Mouse (Mus musculus): ENCODE results near the gene Rmnd5b.
"Not testable (repeated sequence)": the region's sequence is repeated elsewhere in the genome, so short reads cannot be mapped to it uniquely, and the experiment has no call there.

Rmnd5b gene

DNA sequence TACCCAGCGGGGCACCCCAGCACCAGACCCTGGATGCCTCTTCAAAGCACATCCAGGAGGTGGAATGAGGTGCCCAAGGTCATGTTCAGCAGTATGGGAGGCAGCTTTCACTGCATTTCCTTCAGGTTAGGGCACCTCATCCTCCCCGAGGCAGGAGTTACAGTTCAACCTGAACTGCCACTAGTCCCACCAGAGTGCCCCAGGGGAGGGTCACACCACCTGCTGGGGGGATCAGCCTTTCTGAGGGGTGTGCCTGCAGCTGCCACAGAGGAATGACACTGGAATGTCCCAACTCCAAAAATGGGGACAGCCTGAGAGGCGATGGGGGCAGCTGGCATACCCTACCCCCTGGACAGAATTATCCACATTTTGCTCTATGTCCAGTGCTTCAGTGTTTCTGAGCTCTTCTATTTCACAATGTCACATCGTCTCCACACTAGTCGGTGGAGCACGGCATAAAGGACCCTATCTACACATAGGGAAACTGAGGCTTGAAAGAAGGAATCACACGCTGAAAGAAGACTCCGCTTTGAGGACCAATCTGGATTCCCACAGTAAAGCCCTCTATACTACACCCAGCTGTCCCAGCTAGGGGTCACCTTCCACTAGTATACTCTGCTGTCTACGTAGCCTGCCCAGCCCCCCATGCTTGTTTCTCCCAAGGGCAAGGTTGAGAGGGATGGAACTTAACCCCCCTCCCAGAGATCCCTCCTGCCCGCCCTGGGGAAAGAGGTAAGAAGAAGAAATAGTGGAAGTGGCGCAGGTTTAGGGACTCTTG lies 13.6 kb upstream of the Rmnd5b start:
- peak; percentile 14 for DNase-seq (ENCODE audit: low spot score)

DNA sequence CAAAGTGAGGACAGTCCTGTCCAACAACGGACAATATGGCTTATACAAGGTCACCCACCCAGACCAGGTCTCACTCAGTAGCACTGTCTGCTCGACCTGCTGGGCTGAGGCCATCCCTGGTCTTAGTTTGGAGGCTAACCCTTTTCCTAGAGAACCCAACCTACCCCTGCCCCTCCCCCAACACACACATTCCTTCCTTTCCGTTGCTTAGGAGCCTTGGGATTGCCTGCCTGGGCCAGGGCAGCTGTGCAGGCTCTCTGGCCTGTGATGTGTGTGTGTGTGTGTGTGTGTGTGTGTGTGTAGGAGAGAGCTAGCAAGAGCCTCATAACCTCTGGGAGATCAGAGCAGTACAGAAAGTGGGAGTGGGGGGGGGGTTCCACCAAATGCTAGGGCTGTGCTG lies 12.9 kb upstream of the Rmnd5b start:
- DNase-seq (ENCODE audit: low spot score): peak; percentile 76

DNA sequence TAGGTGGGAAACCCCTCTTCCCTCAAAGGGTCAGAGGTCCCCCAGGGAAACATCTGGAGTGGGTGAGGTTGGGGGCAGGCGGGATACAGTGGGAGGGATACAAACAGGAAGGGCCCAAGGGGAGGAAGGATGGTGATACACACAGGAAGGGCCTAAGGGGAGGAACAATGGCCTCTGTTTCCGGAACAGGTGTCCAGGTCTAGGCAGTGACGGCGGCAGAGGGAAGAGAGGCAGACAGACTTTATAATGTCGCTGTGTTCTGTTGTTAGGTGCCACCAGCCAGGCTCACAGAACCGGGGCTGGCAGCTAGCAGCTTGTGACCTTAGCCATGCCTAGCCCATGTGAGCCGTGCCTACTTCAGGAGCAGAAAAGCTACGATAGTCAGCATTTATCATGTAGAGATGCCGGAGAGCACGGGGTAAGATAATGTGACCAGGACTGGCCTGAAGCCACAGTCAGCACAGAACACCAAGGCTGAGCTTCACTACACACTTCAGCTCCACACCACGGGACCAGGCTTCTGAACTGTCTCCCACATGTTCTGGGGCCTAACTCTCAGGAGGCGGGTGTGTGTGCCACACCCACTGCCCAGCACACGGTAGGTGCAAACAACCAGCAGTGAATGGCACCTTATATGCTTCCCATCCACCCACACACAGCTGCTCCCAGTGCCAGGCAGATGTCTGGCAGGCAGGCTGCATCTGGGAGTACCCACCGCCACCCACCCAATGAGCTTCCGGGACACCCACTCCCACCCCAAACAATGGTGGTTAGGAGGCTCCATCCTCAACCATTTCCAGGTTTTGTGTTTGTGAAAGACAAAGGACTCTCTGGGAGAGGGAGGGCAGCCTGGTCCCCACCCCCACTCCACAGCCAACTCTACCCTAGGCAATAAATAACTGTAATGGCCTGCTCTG lies 11.3 kb upstream of the Rmnd5b start:
- peak; percentile 36 for DNase-seq (ENCODE audit: low spot score)

DNA sequence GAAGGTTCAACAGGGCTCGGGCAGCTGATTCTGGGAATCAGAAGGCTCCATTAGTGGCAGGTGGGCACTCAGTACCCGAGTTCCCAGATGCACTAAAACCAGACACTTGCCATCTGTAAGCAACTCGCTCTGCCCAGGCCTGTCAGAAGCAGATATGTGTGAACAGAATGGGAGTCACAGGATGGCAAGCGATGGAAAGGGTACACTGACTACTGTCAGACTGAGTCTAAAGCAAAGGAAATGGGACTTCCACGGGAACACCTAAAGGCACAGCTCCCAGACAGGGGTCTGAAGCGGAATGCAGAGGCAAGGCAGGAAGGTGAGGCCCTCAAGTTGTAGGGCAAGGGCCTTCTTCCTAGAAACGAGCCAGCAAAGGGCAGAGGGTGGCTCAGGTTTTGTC lies 10.5 kb upstream of the Rmnd5b start:
- DNase-seq (ENCODE audit: low spot score): no peak

DNA sequence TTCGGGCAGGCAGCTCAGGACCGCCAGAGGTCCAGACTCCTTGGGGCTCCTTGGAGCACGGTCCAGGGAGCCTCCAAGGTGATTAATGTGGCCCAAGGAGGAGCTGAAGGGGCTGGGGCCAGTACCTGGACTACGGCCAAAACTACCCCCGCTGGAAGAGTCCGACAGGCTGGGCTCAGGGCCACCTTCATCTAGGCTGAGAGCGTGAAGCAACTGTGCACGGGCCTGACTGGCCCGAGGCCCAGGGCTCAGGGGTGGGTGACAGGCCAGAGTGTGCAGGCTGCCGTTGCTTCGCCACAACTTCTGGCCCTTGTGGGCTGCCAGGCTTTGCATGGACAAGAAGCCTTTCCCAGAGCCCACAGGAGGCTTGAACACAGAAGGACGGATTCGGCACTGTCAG lies 9.6 kb upstream of the Rmnd5b start:
- no peak for DNase-seq (ENCODE audit: low spot score)

DNA sequence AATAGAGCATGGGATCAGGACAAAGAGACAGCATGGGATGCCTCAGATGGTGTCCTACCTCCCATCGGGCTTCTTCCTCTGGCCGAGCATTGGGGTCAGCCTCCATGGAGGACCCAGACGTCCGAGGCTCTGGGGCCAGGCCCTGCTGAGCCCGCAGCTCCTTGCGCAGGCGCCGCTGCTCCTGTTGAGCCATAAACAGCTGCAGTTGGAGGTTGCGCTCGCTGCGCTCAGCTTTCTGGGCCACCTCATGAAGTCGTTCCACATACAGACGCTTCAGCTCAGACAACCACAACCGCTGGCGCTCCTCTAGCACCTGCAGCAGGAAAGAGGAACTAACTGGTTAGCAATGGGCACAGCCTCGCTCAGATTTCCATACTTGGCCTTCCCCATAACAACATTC lies 8.5 kb upstream of the Rmnd5b start:
- DNase-seq (ENCODE audit: low spot score): no peak

DNA sequence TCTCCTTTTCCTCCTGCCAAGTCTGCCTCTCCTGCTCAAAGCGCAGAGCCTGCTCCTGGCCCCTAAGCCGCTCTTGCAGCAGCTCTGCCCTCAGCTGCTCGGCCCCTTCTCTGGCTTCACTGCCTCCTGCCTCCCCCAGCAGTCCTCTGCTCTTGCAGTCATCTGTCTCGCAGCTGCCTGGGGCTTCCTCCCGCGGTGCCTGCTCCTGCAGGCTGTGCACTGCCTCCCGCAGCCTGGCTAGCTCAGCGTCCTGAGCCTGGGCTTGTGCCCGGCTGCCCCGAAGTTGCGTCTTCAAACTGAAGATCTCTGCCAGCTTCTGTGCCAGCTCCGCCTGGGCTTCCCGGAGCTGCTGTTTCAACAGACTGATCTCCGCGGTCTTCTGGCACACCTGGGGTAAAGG lies 8.1 kb upstream of the Rmnd5b start:
- DNase-seq (ENCODE audit: low spot score): no peak

DNA sequence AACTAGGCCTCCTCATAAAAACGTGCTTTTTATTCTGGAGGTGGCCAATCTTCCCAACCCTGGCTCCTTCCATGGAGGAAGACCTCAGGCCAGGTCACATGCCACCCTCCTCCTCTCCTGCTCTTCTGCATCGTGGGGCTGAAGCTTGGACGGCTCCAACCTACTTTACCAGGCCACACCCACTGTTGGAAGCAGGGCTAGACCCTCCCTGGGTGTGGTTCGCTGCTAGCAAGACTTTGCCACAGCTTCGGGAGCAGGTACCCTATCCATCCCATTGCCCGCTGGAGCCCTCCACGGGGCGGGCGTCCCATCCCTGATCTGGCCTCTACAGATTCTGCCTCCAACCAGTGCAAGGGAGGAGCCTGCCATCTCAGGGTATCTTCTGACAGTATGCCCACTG lies 7.5 kb upstream of the Rmnd5b start:
- DNase-seq (ENCODE audit: low spot score): no peak

DNA sequence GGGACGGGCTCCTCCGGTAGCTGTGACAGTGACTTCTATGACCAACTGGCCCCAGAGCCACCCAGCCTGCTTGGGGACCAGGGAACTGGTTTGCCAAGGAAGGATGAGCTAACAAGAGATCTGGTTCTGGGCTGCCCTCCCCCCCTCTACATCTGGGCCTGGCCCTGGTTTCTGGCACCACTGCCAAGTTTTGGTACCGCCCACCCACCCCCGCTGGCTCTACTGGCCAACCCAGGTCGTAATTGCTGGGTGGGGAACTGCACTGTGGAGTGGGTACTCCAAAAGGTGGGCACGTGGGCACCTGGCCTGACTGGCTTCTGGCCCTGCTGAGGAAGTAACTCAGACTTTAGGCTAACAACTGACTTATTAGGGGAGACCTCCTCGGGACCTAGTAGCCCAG lies 5.1 kb upstream of the Rmnd5b start:
- no peak for DNase-seq (ENCODE audit: low spot score)

DNA sequence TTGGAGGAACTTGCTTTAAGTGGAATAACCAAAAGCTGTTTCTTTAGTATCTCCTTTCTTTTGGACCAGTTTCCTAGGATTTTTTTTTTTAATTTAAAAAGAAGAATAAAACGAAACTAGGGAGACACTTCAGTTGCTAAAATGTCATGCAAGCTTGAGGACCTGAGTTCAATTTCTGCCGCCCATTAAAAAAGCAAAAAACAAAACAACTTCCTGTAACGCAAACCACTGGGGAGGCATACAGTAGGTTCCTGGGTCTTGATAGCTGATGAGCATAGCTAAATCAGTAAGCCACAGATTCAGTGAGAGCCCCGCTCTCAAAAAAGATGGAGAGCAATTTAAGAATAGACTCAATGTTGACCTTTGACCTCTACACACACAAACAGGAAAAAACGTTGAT lies 2.8 kb upstream of the Rmnd5b start:
- no peak for DNase-seq (ENCODE audit: low spot score)

DNA sequence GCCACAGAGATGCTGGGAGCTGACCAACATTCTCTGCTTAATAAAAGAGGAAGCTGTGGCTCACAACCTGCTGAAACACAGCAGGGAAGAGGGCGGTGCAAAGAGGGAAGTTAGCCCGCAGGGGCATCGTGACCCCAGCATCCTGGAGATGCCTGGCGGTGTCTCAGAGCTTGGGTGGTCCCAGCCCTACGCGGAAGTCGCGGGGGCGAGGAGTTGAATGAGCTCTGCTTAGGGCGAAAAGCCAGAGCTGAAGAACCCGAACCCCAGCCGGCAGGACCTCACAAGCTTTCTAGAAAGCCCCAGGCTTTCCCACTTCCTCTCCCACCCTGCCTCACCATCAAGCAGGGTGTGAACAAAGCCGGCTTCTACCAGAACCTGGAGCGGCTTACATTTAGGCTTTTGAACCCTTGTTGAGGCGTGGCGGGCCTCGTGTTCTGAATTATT lies 2.3 kb upstream of the Rmnd5b start:
- peak; percentile 86 for DNase-seq (ENCODE audit: low spot score)

DNA sequence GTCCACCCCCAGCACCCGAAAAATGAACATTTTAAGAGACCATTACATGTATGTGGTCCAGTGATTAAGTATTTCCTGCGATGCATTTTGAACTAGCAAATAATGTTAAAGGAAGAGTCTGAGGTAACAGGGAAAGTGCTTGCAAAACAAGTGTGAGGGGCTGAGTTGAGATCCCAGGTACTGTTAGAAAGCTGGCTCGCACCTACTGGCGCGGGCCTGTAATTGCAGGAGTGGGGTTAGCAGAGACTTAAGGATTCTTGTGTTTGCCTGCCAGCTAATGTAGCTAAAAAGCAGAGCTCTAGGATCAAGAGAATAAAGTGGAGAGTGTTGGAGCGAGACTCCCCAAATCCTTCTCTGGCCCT lies 608 bp upstream of the Rmnd5b start:
- peak; percentile 85 for DNase-seq (ENCODE audit: low spot score)

DNA sequence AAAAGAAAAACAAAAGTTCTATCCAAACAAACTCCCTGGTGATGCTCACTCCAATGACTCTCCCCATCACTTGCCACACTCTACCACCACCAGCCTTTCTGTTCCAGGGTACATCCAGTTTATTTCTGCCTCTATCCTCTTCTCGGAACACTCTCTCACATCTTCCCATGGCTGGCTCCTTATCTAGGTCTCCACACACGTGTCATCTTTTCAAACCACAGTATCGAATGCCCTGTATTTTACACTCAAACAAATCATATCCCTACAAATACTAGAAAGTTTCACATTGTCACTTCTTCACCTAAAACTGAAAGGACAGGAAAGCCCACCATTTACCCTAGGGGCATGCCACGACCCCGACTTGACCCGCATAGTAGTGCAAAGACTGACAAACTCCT lies 570 bp downstream of the Rmnd5b start:
- DNase-seq (ENCODE audit: low spot score): no peak

DNA sequence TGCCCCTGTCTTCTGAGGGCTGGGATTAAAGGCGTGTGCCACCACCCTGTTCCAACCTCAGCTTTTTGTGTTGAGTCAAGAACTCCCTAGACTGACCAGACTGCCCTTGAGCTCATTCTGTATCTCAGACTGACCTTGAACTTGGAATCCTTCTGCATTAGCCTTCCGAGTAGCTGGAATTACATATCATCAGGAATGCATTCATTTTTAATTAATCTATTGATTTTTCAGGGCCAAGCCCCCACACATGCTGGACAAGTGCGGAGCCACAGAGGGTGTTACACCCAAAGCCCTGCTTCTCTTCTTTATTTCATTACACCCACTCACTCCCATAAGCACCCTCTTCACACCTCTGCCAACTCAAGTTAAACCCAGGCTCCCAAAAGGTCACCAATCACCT lies 2.0 kb downstream of the Rmnd5b start:
- no peak for DNase-seq (ENCODE audit: low spot score)

DNA sequence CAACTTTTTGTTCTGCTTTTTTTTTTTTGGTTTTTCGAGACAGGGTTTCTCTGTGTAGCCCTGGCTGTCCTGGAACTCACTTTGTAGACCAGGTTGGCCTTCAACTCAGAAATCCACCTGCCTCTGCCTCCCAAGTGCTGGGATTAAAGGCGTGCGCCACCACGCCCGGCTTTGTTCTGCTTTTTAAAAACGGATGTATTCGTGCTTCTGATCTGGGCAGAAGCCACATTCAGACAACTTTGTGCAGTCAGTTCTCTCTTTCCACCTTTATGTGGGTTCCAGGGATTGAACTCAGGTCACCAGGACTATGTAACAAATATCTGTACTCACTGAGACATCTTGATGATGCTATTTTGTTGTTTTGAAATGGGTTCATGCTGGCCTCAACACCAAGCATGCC lies 2.5 kb downstream of the Rmnd5b start:
- DNase-seq (ENCODE audit: low spot score): not testable (repeated sequence)

DNA sequence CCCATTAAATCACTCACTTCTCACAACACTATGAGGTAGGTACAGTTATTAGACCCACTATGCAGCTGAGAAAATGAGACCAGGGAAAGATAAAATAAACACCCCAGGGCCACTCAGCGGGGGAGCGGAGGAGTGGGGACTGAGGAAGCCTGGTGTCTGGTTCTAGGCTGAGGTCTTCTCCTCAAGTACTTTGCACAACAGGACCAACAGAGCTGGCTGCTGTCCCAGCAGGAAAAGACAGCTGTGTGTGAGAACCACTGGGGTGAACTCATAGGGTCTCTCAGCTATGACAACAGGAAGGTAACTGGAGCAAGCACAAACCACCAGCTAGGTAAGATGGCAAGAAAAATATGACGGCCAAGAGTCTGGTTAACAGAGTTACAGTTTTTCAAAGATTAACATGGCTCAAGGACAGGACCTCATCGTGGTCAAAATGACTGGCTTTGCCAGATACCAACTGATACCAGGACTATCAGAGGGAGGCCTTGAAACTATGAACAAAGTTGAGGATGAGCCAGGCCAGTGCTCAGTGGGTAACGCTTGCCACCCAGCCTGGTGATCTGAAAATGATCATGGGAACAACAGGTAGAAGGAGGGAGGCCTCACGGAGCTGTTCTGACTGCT lies 3.5 kb downstream of the Rmnd5b start:
- DNase-seq (ENCODE audit: low spot score): no peak

DNA sequence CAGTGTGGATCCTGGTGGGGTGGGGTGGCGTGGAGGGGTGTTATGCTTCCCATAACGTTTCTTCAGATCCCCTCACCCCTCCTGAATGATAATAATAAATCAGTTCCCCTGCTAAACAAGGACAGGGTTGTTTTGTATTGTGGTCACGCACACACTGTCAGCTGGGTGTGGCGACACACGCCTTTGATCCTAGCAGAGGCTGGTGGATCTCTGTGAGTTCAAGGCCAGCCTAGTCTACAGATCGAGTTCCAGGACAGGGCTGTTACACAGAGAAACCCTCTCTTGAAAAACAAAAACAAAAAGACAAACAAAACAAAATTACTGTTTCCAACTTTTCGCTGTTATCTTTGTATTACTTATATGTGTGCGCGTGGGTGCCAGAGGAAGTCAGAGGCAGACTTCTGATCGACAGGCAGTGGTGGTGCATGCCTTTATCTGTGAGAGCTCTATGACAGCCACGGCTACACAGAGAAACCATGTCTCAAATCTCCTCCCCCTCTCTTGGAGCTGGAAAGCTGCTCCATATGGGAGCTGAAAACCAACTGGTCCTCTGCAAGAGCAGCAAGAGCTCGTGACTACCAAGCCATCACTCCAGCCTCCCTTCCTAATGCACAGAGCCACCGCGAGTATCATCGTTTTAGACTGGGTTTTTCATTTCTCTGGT lies 5.9 kb downstream of the Rmnd5b start:
- no peak for DNase-seq (ENCODE audit: low spot score)

DNA sequence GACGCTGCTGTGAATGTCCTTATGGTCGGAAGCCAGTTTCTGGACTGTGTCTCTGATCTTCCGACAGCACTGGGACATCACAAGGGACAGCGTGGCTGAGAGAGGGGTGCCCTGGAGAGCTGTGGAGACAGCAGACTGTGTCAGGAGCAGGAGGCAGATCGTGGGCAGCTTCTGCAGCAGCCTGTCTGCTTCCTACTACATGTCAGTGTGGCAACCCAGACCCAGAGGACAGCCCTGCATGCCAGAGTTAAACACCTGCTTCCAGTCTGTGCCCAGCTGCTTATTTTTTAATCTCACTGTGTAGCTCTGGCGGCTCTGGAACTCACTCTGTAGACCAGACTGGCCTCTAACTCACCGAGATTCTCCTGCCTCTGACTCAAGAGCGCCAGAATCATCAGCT lies 7.8 kb downstream of the Rmnd5b start:
- no peak for DNase-seq (ENCODE audit: low spot score)

DNA sequence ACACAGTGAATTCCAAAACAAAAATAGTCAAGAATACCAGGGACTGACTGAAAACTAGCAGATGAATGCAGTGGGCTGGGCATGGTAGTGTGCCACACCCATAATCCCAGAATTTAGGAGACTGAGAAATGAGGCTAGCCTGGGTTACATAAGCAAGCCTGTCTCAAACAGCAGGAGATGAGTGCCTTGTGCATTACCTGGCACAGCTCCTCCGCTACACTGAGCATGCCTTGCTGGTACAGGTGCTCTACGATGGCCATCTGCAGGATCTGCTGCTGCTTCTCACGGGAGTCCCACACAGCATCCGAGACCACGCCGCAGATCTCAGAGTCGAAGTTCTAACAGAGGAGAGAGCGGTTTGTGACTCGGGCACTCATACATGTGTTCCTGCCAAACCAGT lies 8.3 kb downstream of the Rmnd5b start:
- DNase-seq (ENCODE audit: low spot score): no peak

DNA sequence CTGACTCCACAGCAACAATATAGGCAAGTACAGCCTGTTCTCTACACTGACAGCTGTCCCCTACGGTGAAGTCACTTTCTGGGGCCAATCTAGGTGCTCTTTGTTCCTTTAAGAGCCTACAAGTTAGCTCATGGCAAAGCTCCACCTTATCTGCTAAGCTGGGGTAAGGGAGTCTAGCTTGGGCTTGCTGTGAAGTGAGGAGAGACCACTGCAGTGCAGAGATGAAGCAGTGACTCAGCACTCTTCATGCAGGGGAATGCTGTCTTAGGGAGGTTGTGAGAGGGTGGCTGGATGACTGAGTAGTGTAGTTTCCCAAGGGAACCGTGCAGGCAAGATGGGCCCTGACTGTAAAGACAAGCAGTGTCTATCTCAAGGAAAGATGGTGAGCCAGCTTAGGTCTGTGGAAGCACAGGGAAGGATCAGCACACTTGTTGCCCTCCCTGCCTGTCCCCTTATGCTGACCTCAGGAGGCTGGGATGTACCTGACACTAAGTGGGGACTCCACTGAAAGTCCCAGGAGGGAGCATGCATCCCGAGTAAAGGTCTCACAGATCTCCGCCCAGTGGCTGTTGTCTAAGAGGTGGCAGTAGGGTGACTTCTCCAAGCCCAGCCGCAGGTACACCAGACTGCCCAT lies 10.4 kb downstream of the Rmnd5b start:
- DNase-seq (ENCODE audit: low spot score): no peak

DNA sequence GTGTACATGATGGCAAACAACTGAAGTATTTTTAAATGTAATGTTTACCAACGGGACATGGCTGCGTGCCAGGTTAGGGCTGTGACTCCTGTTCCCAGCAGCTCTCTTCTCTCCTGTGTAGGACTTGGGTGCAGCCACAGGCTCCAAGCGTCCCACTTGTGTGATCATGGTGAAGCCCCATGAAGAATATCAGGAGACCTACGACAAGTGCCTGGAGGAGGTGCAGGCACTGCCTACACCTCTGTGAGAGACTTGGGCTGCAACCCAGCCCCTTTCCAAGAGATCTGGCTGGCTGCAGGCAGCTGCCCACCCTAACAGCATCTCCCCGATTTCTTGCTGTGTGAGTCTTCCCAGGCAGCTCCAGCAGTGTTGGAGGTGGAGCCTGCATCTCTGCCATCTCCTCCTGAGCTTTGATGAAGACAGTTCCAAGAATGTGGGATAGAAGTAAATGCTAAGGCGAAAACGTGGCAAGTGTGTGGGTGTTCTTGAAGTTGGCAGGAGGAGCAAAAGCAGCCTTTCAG lies 12.7 kb downstream of the Rmnd5b start:
- no peak for DNase-seq (ENCODE audit: low spot score)

DNA sequence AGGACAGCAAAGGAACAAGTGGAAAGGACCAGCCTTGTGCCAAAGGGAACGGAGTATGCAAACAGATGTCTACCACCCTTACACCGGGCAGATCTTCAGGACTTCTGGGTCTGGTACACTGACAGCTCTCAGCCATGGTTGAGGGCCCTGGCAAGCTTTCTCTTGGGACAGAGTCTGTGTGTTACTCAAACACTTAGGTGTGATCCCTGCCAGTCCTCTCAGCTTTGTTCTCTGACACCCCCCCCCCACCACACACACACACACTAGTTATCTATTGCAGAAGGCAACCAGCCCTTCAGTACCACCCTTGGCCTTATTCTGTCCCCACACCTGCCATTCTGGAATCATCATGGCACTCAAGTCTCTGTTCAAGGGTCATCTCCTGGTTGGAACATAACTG lies 13.9 kb downstream of the Rmnd5b start:
- DNase-seq (ENCODE audit: low spot score): no peak
